8 mouse cellular contexts compared by ENCODE assay signal in the genomic region with DNA sequence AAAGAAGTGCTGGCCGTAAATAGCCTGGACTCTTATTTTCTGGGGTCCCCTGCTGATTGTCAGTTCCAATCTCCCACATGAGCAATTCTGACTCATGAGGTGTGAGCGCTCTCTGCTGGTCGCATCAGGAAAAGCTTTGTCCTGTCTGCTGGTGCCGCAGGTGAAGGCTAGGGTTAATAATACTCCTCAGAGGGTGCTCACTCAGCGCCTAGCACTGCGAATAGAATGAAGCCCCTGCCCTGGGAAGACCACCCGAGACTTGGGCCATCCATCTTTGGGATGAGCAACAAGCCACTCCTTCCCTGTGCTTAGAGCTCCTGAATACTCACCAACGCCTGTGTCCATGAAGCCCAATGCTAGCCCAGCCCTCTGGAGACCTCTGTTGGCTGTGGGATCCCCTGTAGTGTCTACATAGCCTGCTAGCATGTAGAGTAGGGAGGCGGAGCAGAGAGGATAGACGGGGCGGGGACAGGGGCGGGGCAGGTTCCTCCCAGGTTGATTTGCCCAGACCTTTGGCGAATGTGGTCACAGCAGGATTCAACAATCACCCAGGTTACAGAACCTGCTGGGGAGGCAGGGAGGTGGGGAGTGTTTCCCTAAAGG. TPM values are rescaled to one million over a fixed set of nuclear protein-coding genes. Genes with fewer than 3 reads are reported as not detected.
DNase-seq lines count a peak whose midpoint lies in the region; ATAC-seq and TF ChIP-seq lines count a peak whose summit lies in the region.

No protein-coding gene starts in this region.

- WGBS in heart, adult 2 months, result 11% methylated on average over 13 of the region's 13 CpGs
- WGBS in kidney, adult 2 months, result 5% methylated on average over 13 of the region's 13 CpGs
- WGBS in liver, embryonic 14.5 days (ENCODE audit: insufficient replicate concordance), result 3% methylated on average over 13 of the region's 13 CpGs

- H3K36me3 ChIP-seq in heart, adult 2 months (ENCODE audit: control insufficient read depth, insufficient read depth, low read length), result no peaks in the 10 kb centered on the region
- no peaks in the 10 kb centered on the region for H3K36me3 ChIP-seq in kidney, adult 2 months (ENCODE audit: control insufficient read depth, insufficient read depth, low read length)
- no peaks in the 10 kb centered on the region; the same call in 1 of the 2 replicates for H3K36me3 ChIP-seq in liver, embryonic 14.5 days (replicated peaks; ENCODE audit: control insufficient read depth, insufficient read depth, low read depth)

- TF ChIP-seq CTCF in heart, adult 2 months (IDR thresholded peaks at IDR 0.05), result peak; percentile 83
- peak; percentile 89 for TF ChIP-seq CTCF in kidney, adult 2 months (conservative IDR thresholded peaks at IDR 0.05; ENCODE audit: insufficient read depth, insufficient read length, low read depth, low read length)
- peak; percentile 95 for TF ChIP-seq CTCF in liver, embryonic 14.5 days (IDR thresholded peaks at IDR 0.05; ENCODE audit: low read depth)

- H3K9me3 ChIP-seq in liver, embryonic 14.5 days (ENCODE audit: control insufficient read depth, low read length), result no peaks in the 10 kb centered on the region

- peak; percentile 89 for ATAC-seq in liver, embryonic 14.5 days (ENCODE audit: insufficient read depth)

- peak; percentile 85 to 87 for DNase-seq in B cell, adult 2 months
- peak; percentile 75 for DNase-seq in T-cell, adult 2 months (ENCODE audit: low spot score)
- DNase-seq in embryo, embryonic 10.5 days (ENCODE audit: low spot score), result peak; percentile 84
- peak; percentile 73 to 83 for DNase-seq in heart, adult 2 months
- DNase-seq in kidney, adult 2 months, result peak; percentile 91
- peak; percentile 59 to 69 (median 60) for DNase-seq in liver, embryonic 14.5 days (ENCODE audit: low read depth in 3 of 3, low spot score in 3 of 3)
- peak; percentile 77 for DNase-seq in neural tube, embryonic 10.5 days (ENCODE audit: extremely low spot score, low spot score)
- peak; percentile 60 to 78 for DNase-seq in thymus, postnatal 10 days (ENCODE audit: low spot score in 2 of 2)

- H3K9ac ChIP-seq in heart, adult 2 months (ENCODE audit: low read depth, low read length), result no peak overlapping the region
- peak overlapping the region; percentile 34 for H3K9ac ChIP-seq in liver, embryonic 14.5 days (replicated peaks)

- no peak overlapping the region for H3K27ac ChIP-seq in heart, adult 2 months
- peak overlapping the region; percentile 78; the same call in 1 of the 2 replicates for H3K27ac ChIP-seq in kidney, adult 2 months (ENCODE audit: insufficient read depth, low read depth, low read length)
- peak overlapping the region; percentile 48 for H3K27ac ChIP-seq in liver, embryonic 14.5 days

- intact Hi-C loops in heart, adult 2 months (cut with DNase I), result loop anchor here (1.0 to 5.0 kb wide), 3 partner anchors 27 to 212 kb away; no protein-coding TSS in a partner anchor

- H3K4me1 ChIP-seq in heart, adult 2 months (ENCODE audit: control insufficient read depth, insufficient read depth, low read length), result peaks cover 2% of the 10 kb centered on the region
- peaks cover 28% of the 10 kb centered on the region for H3K4me1 ChIP-seq in kidney, adult 2 months (ENCODE audit: control insufficient read depth, insufficient read depth, low read length)
- peaks cover 3 to 12% of the 10 kb centered on the region in 2 experiments; a peak in 3 of 4 replicates for H3K4me1 ChIP-seq in liver, embryonic 14.5 days (replicated peaks; ENCODE audit: control insufficient read depth in 2 of 2, insufficient read depth in 2 of 2, low read length in 1 of 2)

- peak; percentile 74; the same call in 1 of the 2 replicates for TF ChIP-seq EP300 in heart, adult 2 months (IDR thresholded peaks at IDR 0.05; ENCODE audit: insufficient read depth, low read depth, low read length)
- TF ChIP-seq EP300 in liver, embryonic 14.5 days (IDR thresholded peaks at IDR 0.05; ENCODE audit: low read depth), result no peak

- no peak overlapping the region for H3K4me3 ChIP-seq in heart, adult 2 months
- H3K4me3 ChIP-seq in kidney, adult 2 months (ENCODE audit: insufficient read depth, low read depth, low read length), result no peak overlapping the region
- H3K4me3 ChIP-seq in liver, embryonic 14.5 days (ENCODE audit: insufficient read depth in 1 of 2, low read depth in 2 of 2, low read length in 2 of 2), result peak overlapping the region; percentile 17 to 28; a peak in 3 of 4 replicates

- TF ChIP-seq POLR2A in heart, adult 2 months (IDR thresholded peaks at IDR 0.05; ENCODE audit: insufficient read depth, low read depth, low read length), result no peak
- no peak for TF ChIP-seq POLR2A in kidney, adult 2 months (IDR thresholded peaks at IDR 0.05; ENCODE audit: low read depth, low read length)

- no peaks in the 10 kb centered on the region for H3K27me3 ChIP-seq in heart, adult 2 months (ENCODE audit: control insufficient read depth, insufficient read depth, low read length)
- H3K27me3 ChIP-seq in kidney, adult 2 months (replicated peaks; ENCODE audit: control insufficient read depth, insufficient read depth, low read length), result no peaks in the 10 kb centered on the region
- H3K27me3 ChIP-seq in liver, embryonic 14.5 days (ENCODE audit: control insufficient read depth, insufficient read depth, low read length), result no peaks in the 10 kb centered on the region

- peak overlapping the region; percentile 60 for H3K4me2 ChIP-seq in liver, embryonic 14.5 days (ENCODE audit: low read depth)

- no peaks in the 10 kb centered on the region for H3K79me2 ChIP-seq in heart, adult 2 months (replicated peaks; ENCODE audit: control insufficient read depth, insufficient read depth, low read length)

RNA-seq across cellular contexts. Expression of a gene that starts 17.3 kb away (rescaled TPM):
- 10 to 100 TPM in 1 of 2 experiments, 1 to 10 TPM in 1; 6.7 to 10.7 TPM for total RNA-seq in heart, adult 2 months (2021)
- 5.4 and 6.9 TPM in 2 replicates for polyA plus RNA-seq in heart, adult 2 months (2012; rRNA removed)
- 12.8 and 13.9 TPM in 2 replicates for polyA plus RNA-seq in kidney, adult 2 months (2012; rRNA removed)
- polyA plus RNA-seq in liver, embryonic 14.5 days (2012; rRNA removed), result 2.5 TPM in 2 replicates
- 1.0 and 1.2 TPM in 2 replicates for polyA plus RNA-seq in liver, embryonic 14.5 days (2014; fragmentation: Nextera tagmentation; extraction: Ambion mirVana)

RNA-seq across cellular contexts. Expression of a gene that starts 48.8 kb away (rescaled TPM):
- total RNA-seq in heart, adult 2 months (2021), result 1 to 10 TPM; 5.1 to 5.3 TPM
- polyA plus RNA-seq in heart, adult 2 months (2012; rRNA removed), result 8.3 and 10.2 TPM in 2 replicates
- 27.5 and 31.0 TPM in 2 replicates for polyA plus RNA-seq in kidney, adult 2 months (2012; rRNA removed)
- polyA plus RNA-seq in liver, embryonic 14.5 days (2012; rRNA removed), result 2.6 and 2.7 TPM in 2 replicates
- polyA plus RNA-seq in liver, embryonic 14.5 days (2014; fragmentation: Nextera tagmentation; extraction: Ambion mirVana), result 1.1 and 1.3 TPM in 2 replicates

RNA-seq across cellular contexts. Expression of a gene that starts 49.9 kb away (rescaled TPM):
- 10 to 100 TPM; 17.7 to 18.5 TPM for total RNA-seq in heart, adult 2 months (2021)
- polyA plus RNA-seq in heart, adult 2 months (2012; rRNA removed), result 7.3 and 8.8 TPM in 2 replicates
- 6.3 and 6.6 TPM in 2 replicates for polyA plus RNA-seq in kidney, adult 2 months (2012; rRNA removed)
- 13.4 and 17.9 TPM in 2 replicates for polyA plus RNA-seq in liver, embryonic 14.5 days (2012; rRNA removed)
- polyA plus RNA-seq in liver, embryonic 14.5 days (2014; fragmentation: Nextera tagmentation; extraction: Ambion mirVana), result 26.3 and 29.4 TPM in 2 replicates

Comparison
In these comparisons a context has a peak if more than half of its experiments do, and no peak if none do; other contexts are left out.
1. H3K4me3 ChIP-seq: peak in liver, embryonic 14.5 days (2 of 2); none in heart, adult 2 months (single experiment) and kidney, adult 2 months (single experiment).
2. Peak in every context shown above with its lines, with median percentiles within 50 percentile points of each other: DNase-seq and CTCF ChIP-seq.